Mouse (Mus musculus) heart, embryonic 14.5 days (tissue): ENCODE results near the gene Atg2a. TPM values are rescaled to one million over a fixed set of nuclear protein-coding genes. Genes with fewer than 3 reads are reported as not detected.

Source experiments
- ATAC-seq: fragments of 200-750 bp; cut with Nextera tagmentation; 2 replicates; pipeline ENCODE4 v1.8.0; 2017; ENCODE audit warnings: low read depth, moderate TSS enrichment; ENCODE audit not compliant: insufficient number of reproducible peaks, insufficient read depth, low FRiP score
- H3K27ac ChIP-seq, 2 experiments: fragments of 200-500 bp in 1 of 2; fragments of 300-500 bp in 1 of 2; sonication (generic) in 1 of 2; replicated peaks in 1 of 2; 2 replicates each; pipeline ENCODE4 v1.5.1; 2012 to 2014; ENCODE audit warnings: low read depth in 2 of 2, low read length in 2 of 2, control low read depth in 1 of 2, mild to moderate bottlenecking in 1 of 2, mixed read lengths in 1 of 2; ENCODE audit not compliant: control insufficient read depth in 1 of 2, insufficient read depth in 1 of 2
- H3K27me3 ChIP-seq: fragments of 300-500 bp; sonication (generic); 2 replicates; pipeline ENCODE4 v1.6.1; 2014; ENCODE audit warnings: mild to moderate bottlenecking, low read length, control low read depth; ENCODE audit not compliant: control insufficient read depth, insufficient read depth
- H3K36me3 ChIP-seq: fragments of 300-500 bp; sonication (generic); 2 replicates; pipeline ENCODE4 v1.6.1; 2014; ENCODE audit warnings: mild to moderate bottlenecking, control low read depth, low read length, mixed read lengths; ENCODE audit not compliant: control insufficient read depth, insufficient read depth
- H3K4me1 ChIP-seq, 2 experiments: fragments of 200-500 bp in 1 of 2; fragments of 300-500 bp in 1 of 2; sonication (generic) in 1 of 2; 2 replicates each; pipeline ENCODE4 v1.6.1; 2012 to 2014; ENCODE audit warnings: low read length in 2 of 2, control low read depth in 1 of 2, mixed read lengths in 1 of 2; ENCODE audit not compliant: control insufficient read depth in 2 of 2, insufficient read depth in 2 of 2
- H3K4me2 ChIP-seq: fragments of 300-500 bp; sonication (generic); 2 replicates; pipeline ENCODE4 v1.6.1; 2014; ENCODE audit warnings: mild to moderate bottlenecking, low read length
- H3K4me3 ChIP-seq, 2 experiments: fragments of 200-500 bp in 1 of 2; fragments of 300-500 bp in 1 of 2; sonication (generic) in 1 of 2; 2 replicates each; pipeline ENCODE4 v1.5.1; 2012 to 2014; ENCODE audit warnings: low read length in 2 of 2, mild to moderate bottlenecking in 2 of 2, control low read depth in 1 of 2, low read depth in 1 of 2, moderate library complexity in 1 of 2; ENCODE audit not compliant: control insufficient read depth in 1 of 2, insufficient read depth in 1 of 2
- H3K9ac ChIP-seq: fragments of 300-500 bp; sonication (generic); 2 replicates; pipeline ENCODE4 v1.6.1; 2014; ENCODE audit warnings: mild to moderate bottlenecking, low read length
- H3K9me3 ChIP-seq: fragments of 300-500 bp; sonication (generic); 2 replicates; pipeline ENCODE4 v1.6.1; 2016; ENCODE audit warnings: low read length, control low read depth; ENCODE audit not compliant: control insufficient read depth
- WGBS: fragments of 180-500 bp; shearing (Covaris S2); extraction: QIAGEN DNeasy Blood & Tissue Kit; methylation state at CpG from one replicate; pipeline ENCODE4 v1.1.7; 2014; 5-methylcytosine and 5-hydroxymethylcytosine counted together
- polyA plus RNA-seq: library from polyadenylated mRNA; unstranded; fragments of >200 nt; fragmentation: Nextera tagmentation; extraction: Ambion mirVana; gene quantifications from 2 replicates; pipeline ENCODE4 v1.2.1, GENCODE M21; 2014

Gene Atg2a
- polyA plus RNA-seq, 1 experiment from 2014 or later, result 7.8 TPM

- peaks cover 37 to 46% of the 10 kb centered on the region in 2 experiments for H3K4me1 ChIP-seq
- under 1% methylated on average over 102 of the region's 106 CpGs for WGBS
- H3K27me3 ChIP-seq, result no peaks in the 10 kb centered on the region
These were observed 35.3 kb downstream of the Atg2a start, which contains the start of gene Ehd1 for GRCm38 (mm10) chr19:6276426-6277421. TSS of gene Ehd1 (plus strand) at chr19:6276725.

GRCm38 (mm10) chr19:6277661-6278438 is 36.4 kb downstream of the Atg2a start:
- peak overlapping the region; percentile 75 to 82 for H3K4me3 ChIP-seq
- H3K4me1 ChIP-seq, result peaks cover 37 to 46% of the 10 kb centered on the region in 2 experiments
- H3K27ac ChIP-seq, result peak overlapping the region; percentile 49 to 77
- peak overlapping the region; percentile 84 for H3K9ac ChIP-seq
- no peaks in the 10 kb centered on the region for H3K9me3 ChIP-seq
- 0 out of 2 replicates have a peak, but pooled peaks have one; percentile 15 for ATAC-seq
- WGBS, result 1% methylated on average over 10 of the region's 10 CpGs
- peak overlapping the region; percentile 80 for H3K4me2 ChIP-seq
- H3K27me3 ChIP-seq, result no peaks in the 10 kb centered on the region
- H3K36me3 ChIP-seq, result peaks cover 40% of the 10 kb centered on the region

More at GRCm38 (mm10) chr19:6276426-6277421, 35.3 kb downstream of the Atg2a start, which contains the start of gene Ehd1:
- H3K9ac ChIP-seq, result peak within 1 kb of the TSS; percentile 84
- H3K4me2 ChIP-seq, result peak within 1 kb of the TSS; percentile 80
- ATAC-seq, result peak; percentile 93
- H3K9me3 ChIP-seq, result no peaks in the 10 kb centered on the region
- H3K36me3 ChIP-seq, result peaks cover 29% of the 10 kb centered on the region
- H3K4me3 ChIP-seq, result peak within 1 kb of the TSS; percentile 75 to 82
- H3K27ac ChIP-seq, result peak within 1 kb of the TSS; percentile 73 to 77

- Histone ChIP-seq H3K4me1 (peaks cover 37 to 52% of the 10 kb centered on the region in 2 experiments), H3K9me3 (no peaks in the 10 kb centered on the region), H3K36me3 (peaks cover 47% of the 10 kb centered on the region), H3K4me2 (peak overlapping the region; percentile 80), H3K27me3 (no peaks in the 10 kb centered on the region), H3K27ac (peak overlapping the region; percentile 49 to 77), H3K9ac (peak overlapping the region; percentile 84), H3K4me3 (peak overlapping the region; percentile 75 to 82)
- no peak for ATAC-seq
- WGBS, result 29% methylated on average over 6 of the region's 6 CpGs
These were observed 37.1 kb downstream of the Atg2a start for GRCm38 (mm10) chr19:6278439-6279073.

GRCm38 (mm10) chr19:6279481-6280144 is 38.1 kb downstream of the Atg2a start:
- Histone ChIP-seq H3K27ac (peak overlapping the region; percentile 33 to 41; a peak in 3 of 4 replicates), H3K9me3 (no peaks in the 10 kb centered on the region), H3K4me2 (peak overlapping the region; percentile 80), H3K36me3 (peaks cover 51% of the 10 kb centered on the region), H3K9ac (peak overlapping the region; percentile 84), H3K27me3 (no peaks in the 10 kb centered on the region), H3K4me1 (peaks cover 44 to 63% of the 10 kb centered on the region in 2 experiments), H3K4me3 (peak overlapping the region; percentile 6 to 75; a peak in 2 of 4 replicates)
- no peak for ATAC-seq
- WGBS, result 71% methylated on average over 6 of the region's 6 CpGs

DNA sequence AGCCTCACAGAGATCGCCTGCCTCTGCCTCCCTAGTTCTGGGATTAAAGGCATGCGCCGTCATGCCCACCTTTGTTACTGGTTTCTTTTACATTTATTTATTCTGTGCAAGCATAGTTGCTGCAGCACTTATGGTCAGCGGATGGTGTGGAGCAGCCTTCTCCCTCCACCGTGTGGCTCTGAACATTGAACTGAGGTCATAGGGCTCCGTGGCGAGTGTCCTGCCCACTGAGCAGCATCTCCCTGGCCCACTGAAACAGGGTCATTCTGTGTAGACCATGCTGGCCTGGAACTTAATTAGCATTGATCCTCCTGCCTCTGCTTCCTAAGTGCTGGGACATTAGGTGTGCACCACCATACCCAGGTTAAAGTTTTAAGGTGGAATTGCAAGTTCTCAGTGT is 39.1 kb downstream of the Atg2a start:
- H3K4me2 ChIP-seq, result 0 out of 2 replicates have a peak overlapping the region, but pooled peaks have one; percentile 5
- no peaks in the 10 kb centered on the region for H3K27me3 ChIP-seq
- H3K4me3 ChIP-seq, result no peak overlapping the region
- peaks cover 53 to 70% of the 10 kb centered on the region in 2 experiments for H3K4me1 ChIP-seq
- H3K9ac ChIP-seq, result peak overlapping the region; percentile 47
- H3K36me3 ChIP-seq, result peaks cover 59% of the 10 kb centered on the region
- no peak overlapping the region for H3K27ac ChIP-seq
- 94% methylated on average over 7 of the region's 7 CpGs for WGBS
- H3K9me3 ChIP-seq, result no peaks in the 10 kb centered on the region
- no peak for ATAC-seq

DNA sequence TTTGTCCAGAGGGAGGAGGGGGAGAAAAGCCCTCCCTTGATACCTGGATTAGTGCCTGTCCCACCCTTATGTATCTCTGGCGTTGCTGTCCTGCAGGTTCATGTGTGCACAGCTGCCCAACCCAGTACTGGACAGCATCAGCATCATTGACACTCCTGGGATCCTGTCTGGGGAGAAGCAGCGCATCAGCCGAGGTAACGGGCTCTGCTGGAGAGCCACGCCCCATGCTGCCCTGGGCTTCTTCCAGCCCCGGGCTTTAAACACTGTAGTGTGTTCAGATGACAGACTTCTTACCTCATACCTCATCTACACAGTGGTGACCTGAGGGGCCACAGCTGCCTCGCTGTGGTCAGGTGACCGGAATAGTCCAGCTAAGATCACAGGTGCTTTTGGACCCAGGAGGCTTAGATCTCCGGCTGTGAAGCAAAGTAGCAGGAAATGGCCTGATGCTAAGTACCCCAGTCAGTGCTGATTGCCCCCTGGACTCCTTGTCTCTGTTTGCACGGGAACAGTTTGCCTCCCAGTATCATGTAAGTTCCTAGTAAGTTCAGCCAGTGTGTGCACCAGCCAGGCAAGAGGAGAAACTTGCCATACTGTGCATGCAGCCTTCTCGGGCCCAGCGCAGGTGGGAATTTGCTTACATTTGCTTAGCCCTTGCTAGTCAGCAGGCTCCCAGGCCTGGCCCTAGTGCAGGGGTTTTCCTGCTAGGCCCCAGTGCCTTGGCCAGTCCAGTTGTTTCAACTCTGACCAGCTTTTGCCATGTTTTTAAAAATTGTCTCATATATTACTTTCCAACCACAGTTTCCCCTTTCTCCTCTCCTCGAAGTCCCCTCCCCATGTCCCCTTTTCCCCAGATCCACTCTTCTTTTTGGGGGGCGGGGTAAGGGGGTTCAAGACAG is 39.9 kb downstream of the Atg2a start:
- peaks cover 56 to 71% of the 10 kb centered on the region in 2 experiments for H3K4me1 ChIP-seq
- H3K4me2 ChIP-seq, result no peak overlapping the region
- ATAC-seq, result no peak
- no peaks in the 10 kb centered on the region for H3K9me3 ChIP-seq
- peaks cover 61% of the 10 kb centered on the region for H3K36me3 ChIP-seq
- 67% methylated on average over 14 of the region's 14 CpGs for WGBS
- no peaks in the 10 kb centered on the region for H3K27me3 ChIP-seq
- H3K4me3 ChIP-seq, result no peak overlapping the region
- peak overlapping the region; percentile 47 for H3K9ac ChIP-seq
- H3K27ac ChIP-seq, result no peak overlapping the region
